Mouse (Mus musculus): Measurements from ENCODE around the gene Tnfrsf17.

GRCm38 (mm10) chr16:11368412-11368811 lies 54.8 kb downstream of the Tnfrsf17 start:
- TF ChIP-seq CTCF (IDR thresholded peaks at IDR 0.05; ENCODE audit: borderline replicate concordance, control insufficient read depth, extremely low read depth, insufficient read depth, low read length, poor library complexity) (no peak), POLR2A (IDR thresholded peaks at IDR 0.05; ENCODE audit: control insufficient read depth, extremely low read depth, insufficient read depth, low read length, poor library complexity) (no peak)

All from thymus, adult 2 months (tissue).